Mouse (Mus musculus) midbrain, postnatal 0 days (tissue): Measurements from ENCODE around the gene V1ra8. TPM values are rescaled to one million over a fixed set of nuclear protein-coding genes. Genes with fewer than 3 reads are reported as not detected.

Experiments used
- ATAC-seq: fragments of 200-750 bp; cut with Nextera tagmentation; 2 replicates; pipeline ENCODE4 v1.8.0; 2017; ENCODE audit warnings: moderate number of reproducible peaks, mild to moderate bottlenecking, moderate TSS enrichment, moderate library complexity; ENCODE audit not compliant: low FRiP score
- DNase-seq: peaks from one replicate; pipeline ENCODE4 v3.0.0-alpha.2; 2015; ENCODE audit warnings: low spot score
- H3K27ac ChIP-seq: fragments of 300-500 bp; sonication (generic); 2 replicates; pipeline ENCODE4 v1.5.1; 2014; ENCODE audit warnings: low read depth, mild to moderate bottlenecking, low read length, mixed read lengths
- H3K27me3 ChIP-seq: fragments of 300-500 bp; sonication (generic); 2 replicates; pipeline ENCODE4 v1.6.1; 2014; ENCODE audit warnings: low read length, control low read depth, mixed read lengths; ENCODE audit not compliant: insufficient read depth
- H3K36me3 ChIP-seq: fragments of 300-500 bp; sonication (generic); 2 replicates; pipeline ENCODE4 v1.6.1; 2014; ENCODE audit warnings: low read length, control low read depth, mixed read lengths; ENCODE audit not compliant: insufficient read depth
- H3K4me1 ChIP-seq: fragments of 300-500 bp; sonication (generic); 2 replicates; pipeline ENCODE4 v1.6.1; 2014; ENCODE audit warnings: mild to moderate bottlenecking, control low read depth, antibody characterized with exemption, low read length, mixed read lengths; ENCODE audit not compliant: insufficient read depth
- H3K4me2 ChIP-seq: fragments of 300-500 bp; sonication (generic); 2 replicates; pipeline ENCODE4 v1.6.1; 2014; ENCODE audit warnings: low read depth, mild to moderate bottlenecking, low read length, mixed read lengths; ENCODE audit not compliant: poor library complexity, severe bottlenecking
- H3K4me3 ChIP-seq: fragments of 300-500 bp; sonication (generic); 2 replicates; pipeline ENCODE4 v1.5.1; 2014; ENCODE audit warnings: low read depth, mild to moderate bottlenecking, low read length, moderate library complexity
- H3K9ac ChIP-seq: fragments of 300-500 bp; sonication (generic); replicated peaks from 2 replicates; pipeline ENCODE4 v1.6.1; 2014; ENCODE audit warnings: mild to moderate bottlenecking, low read length, moderate library complexity, mixed read lengths; ENCODE audit not compliant: poor library complexity, severe bottlenecking
- H3K9me3 ChIP-seq: fragments of 300-500 bp; sonication (generic); 2 replicates; pipeline ENCODE4 v1.6.1; 2016; ENCODE audit warnings: low read length, control low read depth
- CTCF ChIP-seq: IDR thresholded peaks from 2 replicates; pipeline ENCODE4 v1.5.1; 2016; ENCODE audit warnings: antibody characterized with exemption, mild to moderate bottlenecking
- WGBS: fragments of 180-500 bp; shearing (Covaris S2); extraction: QIAGEN DNeasy Blood & Tissue Kit; methylation state at CpG from one replicate; pipeline ENCODE4 v1.1.7; 2014; 5-methylcytosine and 5-hydroxymethylcytosine counted together
- polyA plus RNA-seq: library from polyadenylated mRNA; unstranded; fragments of >200 nt; fragmentation: Nextera tagmentation; extraction: Ambion mirVana; gene quantifications from 2 replicates; pipeline ENCODE4 v1.2.1, GENCODE M21; 2015
- total RNA-seq: library from RNA; depleted of rRNA; stranded (reverse); fragments of >200 nt; gene quantifications from 2 replicates; pipeline ENCODE4 v1.2.3, GENCODE M21; 2014; rRNA removed

The V1ra8 gene
- total and polyA plus RNA-seq, 2 experiments from 2014 or later = not detected

DNA sequence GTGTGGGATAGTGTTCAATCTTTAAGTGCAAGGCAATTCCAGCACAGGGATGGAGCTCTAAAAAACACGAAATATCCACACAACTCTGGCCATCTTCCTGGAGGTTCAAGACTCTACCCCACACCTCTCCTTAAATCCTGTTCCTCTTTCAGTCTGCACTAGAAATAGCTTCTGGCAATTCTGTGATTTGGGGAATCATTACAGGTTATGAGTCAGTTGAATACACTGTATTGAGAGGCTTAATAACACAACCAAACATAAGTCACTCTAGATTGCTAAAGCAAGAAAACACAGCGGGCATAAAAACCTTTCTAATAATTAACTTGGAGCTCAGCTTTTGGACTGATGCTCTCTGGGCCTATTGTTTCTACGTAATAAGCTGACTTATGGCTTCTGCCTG is 41.4 kb downstream of the V1ra8 start:
- no peak for ATAC-seq
- Histone ChIP-seq H3K9me3 (no peaks in the 10 kb centered on the region), H3K4me3 (no peak overlapping the region), H3K27ac (no peak overlapping the region), H3K9ac (no peak overlapping the region), H3K4me2 (no peak overlapping the region), H3K27me3 (no peaks in the 10 kb centered on the region), H3K36me3 (no peaks in the 10 kb centered on the region), H3K4me1 (no peaks in the 10 kb centered on the region)
- DNase-seq = no peak
- WGBS = 85% methylated on average over 3 of the region's 3 CpGs
- no peak for TF ChIP-seq CTCF

DNA sequence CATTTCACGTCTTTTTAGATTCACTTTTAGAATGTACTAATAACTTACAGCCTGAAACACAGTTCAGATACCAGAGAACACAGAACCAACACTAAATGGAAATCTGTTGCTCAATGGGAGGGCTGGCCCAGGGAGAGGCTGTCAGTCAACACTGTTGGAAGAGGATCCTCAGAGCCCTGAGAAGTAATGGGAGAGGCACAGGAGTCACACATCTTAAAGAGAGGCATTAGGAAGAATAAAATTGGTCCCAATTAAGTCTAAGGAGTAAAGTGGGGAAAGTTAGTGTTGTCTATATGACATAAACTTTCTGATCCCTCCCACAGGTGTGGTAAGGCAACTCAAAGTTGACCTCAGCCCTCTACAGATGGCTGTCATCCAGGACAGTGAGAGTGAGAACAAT is 43.4 kb downstream of the V1ra8 start, which contains the start of gene Vmn1r54:
Gene Vmn1r54 (plus strand): TSS at position 301 of the 400 bp plus-strand sequence.
- DNase-seq = no peak
- Histone ChIP-seq H3K27me3 (no peaks in the 10 kb centered on the region), H3K36me3 (no peaks in the 10 kb centered on the region), H3K9me3 (no peaks in the 10 kb centered on the region), H3K4me3 (no peak within 1 kb of the TSS), H3K9ac (no peak within 1 kb of the TSS), H3K4me2 (no peak within 1 kb of the TSS), H3K27ac (no peak within 1 kb of the TSS), H3K4me1 (no peaks in the 10 kb centered on the region)
- no peak for TF ChIP-seq CTCF
- 66% methylated on average over 1 of the region's 1 CpGs for WGBS
- no peak for ATAC-seq

Other genes with a start within 250 kb of the V1ra8 start
- not detected in 2 replicates for gene Vmn1r46, start 233.5 kb upstream of the V1ra8 start, total RNA-seq
- gene Vmn1r46, start 233.5 kb upstream of the V1ra8 start, polyA plus RNA-seq = not detected in 2 replicates
- gene Vmn1r47, start 186.6 kb upstream of the V1ra8 start, total RNA-seq = not detected in 2 replicates
- not detected in 2 replicates for gene Vmn1r47, start 186.6 kb upstream of the V1ra8 start, polyA plus RNA-seq
- gene Vmn1r48, start 166.0 kb upstream of the V1ra8 start, total RNA-seq = not detected in 2 replicates
- not detected in 2 replicates for gene Vmn1r48, start 166.0 kb upstream of the V1ra8 start, polyA plus RNA-seq
- not detected in 2 replicates for gene Vmn1r49, start 124.3 kb upstream of the V1ra8 start, total RNA-seq
- gene Vmn1r49, start 124.3 kb upstream of the V1ra8 start, polyA plus RNA-seq = not detected in 2 replicates
- gene Vmn1r50, start 101.4 kb upstream of the V1ra8 start, total RNA-seq = not detected in 2 replicates
- not detected in 2 replicates for gene Vmn1r50, start 101.4 kb upstream of the V1ra8 start, polyA plus RNA-seq
- gene Vmn1r51, start 80.2 kb upstream of the V1ra8 start, total RNA-seq = not detected in 2 replicates
- gene Vmn1r51, start 80.2 kb upstream of the V1ra8 start, polyA plus RNA-seq = 0.10 TPM in 1 of 2 replicates, not detected in the other
- not detected in 2 replicates for gene Vmn1r52, start 28.0 kb upstream of the V1ra8 start, total RNA-seq
- not detected in 2 replicates for gene Vmn1r52, start 28.0 kb upstream of the V1ra8 start, polyA plus RNA-seq
- not detected in 2 replicates for gene Vmn1r53, start 21.6 kb downstream of the V1ra8 start, total RNA-seq
- not detected in 2 replicates for gene Vmn1r53, start 21.6 kb downstream of the V1ra8 start, polyA plus RNA-seq
- gene Vmn1r54, start 43.5 kb downstream of the V1ra8 start, total RNA-seq = not detected in 2 replicates
- gene Vmn1r54, start 43.5 kb downstream of the V1ra8 start, polyA plus RNA-seq = not detected in 2 replicates
- not detected in 2 replicates for gene BC048671, start 98.4 kb downstream of the V1ra8 start, total RNA-seq
- not detected in 2 replicates for gene BC048671, start 98.4 kb downstream of the V1ra8 start, polyA plus RNA-seq
- not detected in 2 replicates for gene Chst13, start 122.4 kb downstream of the V1ra8 start, total RNA-seq
- 0.44 TPM in 1 of 2 replicates, not detected in the other for gene Chst13, start 122.4 kb downstream of the V1ra8 start, polyA plus RNA-seq
- not detected in 2 replicates for gene Uroc1, start 130.5 kb downstream of the V1ra8 start, total RNA-seq
- gene Uroc1, start 130.5 kb downstream of the V1ra8 start, polyA plus RNA-seq = not detected in 2 replicates
- gene Zxdc, start 166.7 kb downstream of the V1ra8 start, total RNA-seq = 38.7 and 46.3 TPM in 2 replicates
- 6.5 and 6.9 TPM in 2 replicates for gene Zxdc, start 166.7 kb downstream of the V1ra8 start, polyA plus RNA-seq
- gene Cfap100, start 226.0 kb downstream of the V1ra8 start, total RNA-seq = 3.5 and 22.7 TPM in 2 replicates
- 7.9 TPM in 2 replicates for gene Cfap100, start 226.0 kb downstream of the V1ra8 start, polyA plus RNA-seq